Mouse (Mus musculus) lung, adult 2 months (tissue): ENCODE measurements around the gene Sipa1l1. TPM values are rescaled to one million over a fixed set of nuclear protein-coding genes. Genes with fewer than 3 reads are reported as not detected.

Experiments used
- DNase-seq: peaks from one replicate; pipeline ENCODE4 v3.0.0; 2022
- H3K4me1 ChIP-seq: fragments of 200-500 bp; 2 replicates; pipeline ENCODE4 v1.6.1; 2011; ENCODE audit warnings: low read length; ENCODE audit not compliant: control insufficient read depth, insufficient read depth
- H3K4me3 ChIP-seq: fragments of 200-500 bp; replicated peaks from 2 replicates; pipeline ENCODE3; 2011; ENCODE audit warnings: low read depth, mild to moderate bottlenecking, control low read depth, low read length; ENCODE audit errors: extremely low read depth
- CTCF ChIP-seq: fragments of 200-500 bp; IDR thresholded peaks from 2 replicates; pipeline ENCODE4 v1.5.1; 2011; ENCODE audit warnings: mild to moderate bottlenecking, low read length, control low read depth; ENCODE audit not compliant: insufficient read depth
- POLR2A ChIP-seq: fragments of 200-500 bp; IDR thresholded peaks from 2 replicates; pipeline ENCODE4 v1.6.1; 2011; ENCODE audit warnings: low read depth, mild to moderate bottlenecking, control low read depth, low read length, borderline replicate concordance; ENCODE audit errors: extremely low read depth
- WGBS: fragments of 180-500 bp; shearing (Covaris S2); methylation state at CpG from one replicate; pipeline ENCODE4 v1.1.7; 2018; 5-methylcytosine and 5-hydroxymethylcytosine counted together
- polyA plus RNA-seq: library from polyadenylated mRNA; depleted of rRNA; stranded (reverse); fragments of >200 nt; gene quantifications from 2 replicates; pipeline ENCODE4 v1.2.3, GENCODE M21; 2012

Gene Sipa1l1
- polyA plus RNA-seq, 1 experiment: 26.9 TPM

DNA sequence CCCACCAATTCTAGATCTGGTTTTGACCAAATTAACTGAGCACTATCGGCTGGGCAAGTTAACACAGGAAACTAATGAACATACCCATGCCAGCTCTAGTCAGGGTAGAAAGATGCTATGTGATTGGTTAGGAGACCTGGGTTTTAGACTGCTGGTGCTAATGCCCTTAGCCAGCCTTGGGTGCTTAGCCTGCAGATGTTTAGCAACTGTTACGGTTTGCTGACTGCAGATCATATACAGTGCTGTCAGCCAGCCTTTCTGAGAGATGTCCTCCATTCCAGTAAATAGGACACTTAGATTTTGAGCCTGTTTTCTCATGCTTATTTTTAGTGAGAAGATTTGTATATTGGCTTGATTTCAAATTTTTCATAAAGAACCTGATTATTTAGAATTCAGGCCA is 135.0 kb downstream of the Sipa1l1 start:
- H3K4me3 ChIP-seq: no peak overlapping the region
- whole genome bisulfite sequencing: 84% methylated on average over 2 of the region's 2 CpGs

DNA sequence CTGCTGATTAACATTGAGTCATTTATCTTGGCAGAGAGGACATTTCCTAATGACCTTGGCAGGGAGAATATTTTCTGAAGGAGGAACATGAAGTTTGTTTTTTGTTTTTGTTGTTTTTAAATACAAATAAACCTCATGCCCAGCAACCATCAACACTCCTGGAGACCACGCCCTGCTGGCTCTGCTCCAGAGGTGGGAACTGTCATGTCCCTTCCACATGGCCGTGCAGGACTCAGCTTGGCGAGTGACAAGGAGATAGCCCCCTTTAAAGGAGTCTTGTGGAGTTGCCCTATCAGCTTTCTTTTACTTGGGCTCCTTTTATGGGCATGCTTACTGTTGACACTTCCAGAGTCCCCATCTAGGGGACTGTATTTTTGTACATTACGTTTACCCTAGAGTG is 136.9 kb downstream of the Sipa1l1 start:
- 58% methylated on average over 4 of the region's 4 CpGs for whole genome bisulfite sequencing
- TF ChIP-seq POLR2A: no peak
- no peak for TF ChIP-seq CTCF

More for the DNA sequence above, 135.0 kb downstream of the Sipa1l1 start:
- DNase-seq: no peak
- TF ChIP-seq CTCF: no peak
- no peak for TF ChIP-seq POLR2A
- H3K4me1 ChIP-seq: no peaks in the 10 kb centered on the region

DNA sequence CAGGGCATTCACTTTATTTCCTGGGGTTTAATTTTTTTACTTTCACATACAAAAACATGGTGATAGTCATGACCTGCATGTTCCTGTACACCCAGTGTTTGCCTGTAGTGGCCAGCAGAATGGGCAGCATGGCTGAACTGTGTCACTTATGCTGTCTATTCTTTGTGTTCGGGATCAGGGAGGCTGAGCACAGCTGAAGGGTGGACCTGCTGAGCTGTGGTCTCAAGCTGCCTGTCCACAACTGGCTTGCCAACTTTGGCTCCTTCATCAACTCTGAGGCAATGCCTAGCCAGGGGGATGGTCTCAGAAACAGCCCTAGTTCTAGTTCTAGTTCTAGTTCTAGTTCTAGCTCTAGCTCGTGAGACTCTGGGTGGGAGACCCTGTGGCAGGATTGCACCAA is 142.5 kb downstream of the Sipa1l1 start:
- 88% methylated on average over 2 of the region's 2 CpGs for WGBS
- no peak overlapping the region for H3K4me3 ChIP-seq
- H3K4me1 ChIP-seq: no peaks in the 10 kb centered on the region
- no peak for TF ChIP-seq POLR2A
- no peak for TF ChIP-seq CTCF
- no peak for DNase-seq

More for the DNA sequence above, 136.9 kb downstream of the Sipa1l1 start:
- DNase-seq: no peak
- H3K4me3 ChIP-seq: no peak overlapping the region
- no peaks in the 10 kb centered on the region for H3K4me1 ChIP-seq

DNA sequence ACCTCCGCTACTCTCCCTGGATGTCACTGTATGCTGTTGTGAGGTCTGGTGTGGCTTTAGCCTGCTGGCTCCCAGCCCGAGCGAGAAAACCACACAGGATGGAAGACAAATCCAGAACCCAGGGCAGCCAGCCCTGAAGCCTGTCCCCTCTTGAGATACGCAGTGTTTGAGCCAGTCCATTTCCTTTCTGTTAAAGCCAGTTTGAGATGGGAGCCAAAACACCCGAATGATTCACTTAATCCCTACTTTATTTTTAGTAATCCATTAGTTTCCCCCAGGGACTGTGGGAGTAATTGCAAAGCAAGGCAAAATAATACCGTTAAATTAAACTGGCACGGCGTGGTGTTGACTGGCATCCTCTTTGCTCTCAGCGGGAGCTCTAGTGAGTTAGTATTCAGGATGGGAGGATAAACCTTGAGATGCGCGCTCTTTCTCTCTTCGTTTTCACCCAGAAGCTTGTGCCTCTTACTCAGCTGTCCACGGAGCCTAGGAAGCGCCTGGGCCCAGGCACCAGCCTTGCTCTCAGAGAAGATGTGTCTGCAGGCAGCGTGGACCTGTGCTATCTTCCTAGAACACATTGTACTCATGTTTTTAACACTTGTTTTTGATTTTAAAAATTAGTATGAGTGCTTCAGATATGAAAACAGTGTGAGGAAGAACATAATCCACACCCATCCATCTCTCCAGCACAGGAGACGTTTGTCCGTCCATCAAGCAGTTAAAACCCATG is 143.1 kb downstream of the Sipa1l1 start:
- DNase-seq: no peak
- TF ChIP-seq CTCF: no peak
- no peaks in the 10 kb centered on the region for H3K4me1 ChIP-seq
- 64% methylated on average over 17 of the region's 17 CpGs for WGBS
- no peak overlapping the region for H3K4me3 ChIP-seq

DNA sequence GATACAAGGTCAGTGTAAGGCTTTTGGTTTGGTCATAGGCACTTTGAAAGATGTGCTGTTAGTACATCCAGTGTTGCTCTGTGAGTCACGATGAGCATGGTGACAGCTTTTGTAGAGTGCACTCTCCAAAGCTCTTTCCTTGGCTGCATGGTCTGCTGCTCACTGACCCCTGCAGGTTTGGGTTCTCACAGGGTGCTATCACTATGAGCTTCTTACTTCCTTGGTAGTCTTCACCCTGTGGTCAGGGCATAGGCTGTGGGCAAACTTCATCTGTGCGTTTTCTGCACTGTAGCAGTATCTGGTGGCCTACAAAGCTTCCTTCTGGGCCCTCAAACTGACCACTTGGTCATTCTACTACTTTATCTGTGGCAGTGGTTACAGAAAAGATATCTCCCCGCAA is 144.0 kb downstream of the Sipa1l1 start:
- no peak for TF ChIP-seq POLR2A
- WGBS: 85% methylated on average over 3 of the region's 3 CpGs
- H3K4me3 ChIP-seq: no peak overlapping the region
- DNase-seq: no peak
- no peaks in the 10 kb centered on the region for H3K4me1 ChIP-seq

DNA sequence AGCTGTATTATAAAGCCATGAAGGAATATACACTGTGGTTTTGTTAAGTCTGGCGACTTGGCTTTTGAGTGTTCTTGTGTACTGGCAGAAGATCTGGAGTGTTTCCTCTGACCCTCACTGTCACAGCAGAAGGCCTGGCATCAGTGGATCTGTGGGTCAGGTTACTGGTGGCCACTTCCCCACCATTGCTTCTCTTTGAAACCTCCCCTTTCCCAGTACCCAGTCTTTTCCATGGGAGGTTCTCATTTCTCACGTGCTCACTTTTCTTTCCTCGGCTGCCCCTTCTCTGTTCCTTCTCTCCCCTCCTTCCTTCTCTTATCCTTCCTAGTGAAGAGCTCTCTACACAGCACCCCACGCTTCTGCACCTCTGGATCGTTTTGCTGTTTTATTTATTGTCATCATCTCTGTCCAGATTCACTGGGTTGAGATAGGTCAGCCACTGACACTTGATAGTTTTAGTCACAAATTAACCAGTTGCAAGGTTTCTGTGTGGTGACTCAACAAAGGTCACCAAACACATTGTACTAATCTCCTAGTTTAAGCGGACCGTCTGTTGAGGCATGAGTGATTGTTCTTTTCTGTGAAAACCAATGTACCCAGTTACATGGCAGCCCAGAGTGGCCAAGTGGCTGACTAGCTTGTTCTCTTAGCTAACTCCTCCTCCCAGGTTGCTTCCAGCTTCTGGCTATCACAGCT is 150.5 kb downstream of the Sipa1l1 start:
- 76% methylated on average over 7 of the region's 7 CpGs for WGBS
- DNase-seq: no peak
- H3K4me1 ChIP-seq: no peaks in the 10 kb centered on the region
- TF ChIP-seq CTCF: no peak
- no peak for TF ChIP-seq POLR2A
- H3K4me3 ChIP-seq: no peak overlapping the region

DNA sequence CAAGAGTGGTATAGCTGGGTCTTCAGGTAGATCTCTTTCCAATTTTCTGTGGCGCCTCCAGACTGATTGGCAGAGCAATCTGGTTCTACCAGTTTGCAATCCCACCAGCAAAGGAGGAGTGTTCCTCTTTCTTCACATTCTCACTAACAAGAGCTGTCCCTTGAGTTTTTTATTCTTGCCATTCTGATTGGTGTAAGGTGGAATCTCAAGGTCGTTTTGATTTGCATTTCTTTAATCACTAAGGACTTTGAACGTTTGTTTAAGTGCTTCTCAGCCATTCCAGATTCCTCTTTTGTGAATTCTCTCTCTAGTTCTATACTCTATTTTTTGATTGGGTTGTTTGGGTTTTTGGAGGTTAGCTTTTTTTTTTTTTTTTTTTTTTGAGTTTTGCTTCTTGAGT is 151.1 kb downstream of the Sipa1l1 start:
- DNase-seq: no peak
- Histone ChIP-seq H3K4me1 (no peaks in the 10 kb centered on the region), H3K4me3 (no peak overlapping the region)
- 54% methylated on average over 3 of the region's 3 CpGs for WGBS
- TF ChIP-seq CTCF (no peak), POLR2A (no peak)

DNA sequence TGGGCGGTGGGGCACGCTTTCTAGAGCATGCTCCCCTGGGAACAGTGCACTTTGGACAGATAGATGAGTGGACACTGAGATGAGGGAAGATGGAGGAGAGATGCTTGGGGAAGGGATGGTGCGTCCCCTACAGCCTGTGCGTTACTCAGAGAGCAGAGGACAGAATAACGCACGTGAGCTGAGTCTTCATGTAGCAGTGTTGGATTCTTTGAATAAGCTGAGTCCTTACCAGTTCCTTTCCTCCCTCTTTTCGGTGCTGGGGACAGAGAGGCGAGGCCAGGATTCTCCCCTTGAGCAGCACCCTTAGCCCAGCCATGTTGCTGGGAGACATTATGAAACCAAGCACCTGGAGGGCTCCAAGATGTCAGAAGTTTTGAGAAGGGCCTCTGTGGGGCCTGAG is 152.3 kb downstream of the Sipa1l1 start:
- DNase-seq: no peak
- no peak overlapping the region for H3K4me3 ChIP-seq
- no peaks in the 10 kb centered on the region for H3K4me1 ChIP-seq
- TF ChIP-seq CTCF: no peak
- no peak for TF ChIP-seq POLR2A
- 87% methylated on average over 8 of the region's 8 CpGs for WGBS

DNA sequence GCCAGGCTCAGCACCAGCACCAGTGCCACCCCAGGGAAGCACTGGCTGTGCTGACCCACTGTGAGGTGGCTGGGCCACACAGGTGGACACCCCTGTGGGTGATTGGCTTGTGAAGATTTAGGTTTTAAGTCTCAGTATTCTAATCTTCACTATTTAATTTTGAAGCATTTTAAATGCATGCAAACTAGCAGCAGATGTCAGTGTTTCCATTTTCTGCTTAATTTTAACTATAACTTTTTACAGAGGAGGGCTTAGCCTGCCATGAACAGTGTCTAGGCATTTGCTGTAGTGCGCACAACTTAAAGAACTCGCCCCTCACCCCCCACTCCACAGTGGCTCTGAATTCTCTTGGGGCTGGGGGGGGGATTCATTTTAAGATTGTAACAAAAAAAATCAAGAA is 152.7 kb downstream of the Sipa1l1 start:
- DNase-seq: no peak
- Histone ChIP-seq H3K4me1 (no peaks in the 10 kb centered on the region), H3K4me3 (no peak overlapping the region)
- 94% methylated on average over 2 of the region's 2 CpGs for WGBS
- no peak for TF ChIP-seq POLR2A
- no peak for TF ChIP-seq CTCF

DNA sequence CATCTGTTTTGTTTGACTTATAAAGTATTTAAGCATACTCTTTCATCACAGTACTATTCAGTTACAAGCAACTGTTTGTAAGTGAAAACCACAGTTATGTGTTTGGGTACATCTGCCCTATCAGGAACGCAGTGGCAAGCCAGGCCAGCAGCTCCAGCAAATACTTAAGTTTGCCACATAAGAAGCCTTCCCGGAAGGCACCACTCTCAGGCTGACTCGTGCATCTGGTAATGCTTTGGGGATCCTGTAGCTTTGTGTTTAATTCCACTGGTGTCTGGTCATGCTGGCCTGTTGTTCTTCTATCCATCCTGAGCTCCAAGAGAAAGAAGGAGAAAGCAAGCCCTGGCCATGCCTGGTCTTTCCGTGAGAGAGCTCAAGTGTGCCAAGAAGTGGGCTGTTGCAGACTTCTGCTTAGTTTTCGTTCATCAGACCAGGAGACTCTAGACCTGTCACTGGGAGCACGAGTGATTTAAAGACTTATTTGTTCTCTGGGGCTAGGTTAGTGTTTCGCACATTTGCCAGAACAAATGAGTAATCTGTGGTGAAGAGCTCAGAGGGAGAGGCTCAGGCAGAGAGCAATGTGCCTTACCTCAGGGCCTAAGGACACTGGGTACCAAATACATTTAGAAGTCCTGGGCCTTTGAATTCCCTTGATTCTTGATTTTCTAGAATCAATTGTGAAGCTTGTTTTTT is 153.8 kb downstream of the Sipa1l1 start:
- WGBS: 61% methylated on average over 7 of the region's 7 CpGs
- no peak for DNase-seq
- Histone ChIP-seq H3K4me3 (no peak overlapping the region), H3K4me1 (no peaks in the 10 kb centered on the region)
- no peak for TF ChIP-seq POLR2A
- TF ChIP-seq CTCF: no peak

DNA sequence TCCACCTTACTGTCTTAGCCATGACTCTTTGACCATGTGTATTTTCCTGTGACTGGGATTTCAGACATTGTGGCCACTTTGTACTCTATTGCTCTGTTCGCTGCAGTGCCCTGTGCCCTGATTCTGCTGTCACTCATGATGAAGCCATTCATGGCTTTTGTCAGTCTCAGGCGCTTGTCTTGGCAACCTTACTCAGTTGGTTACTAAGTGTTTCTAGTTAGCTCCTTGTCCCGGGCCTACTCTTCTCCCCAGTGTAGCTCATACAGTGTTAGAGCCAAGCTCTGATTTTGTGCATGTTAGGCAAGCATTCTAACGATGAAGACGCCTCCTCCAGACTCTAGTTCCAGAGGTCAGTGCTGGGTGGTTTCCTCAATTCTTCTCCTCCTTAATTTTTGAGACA is 155.5 kb downstream of the Sipa1l1 start:
- no peaks in the 10 kb centered on the region for H3K4me1 ChIP-seq
- H3K4me3 ChIP-seq: no peak overlapping the region
- no peak for TF ChIP-seq POLR2A
- TF ChIP-seq CTCF: no peak
- WGBS: 85% methylated on average over 5 of the region's 5 CpGs
- DNase-seq: no peak
